Mouse (Mus musculus) forebrain, postnatal 0 days (tissue): ENCODE results near the gene Rab3d. TPM values are rescaled to one million over a fixed set of nuclear protein-coding genes. Genes with fewer than 3 reads are reported as not detected.

Source experiments
- ATAC-seq: fragments of 200-750 bp; cut with Nextera tagmentation; 2 replicates; pipeline ENCODE4 v1.8.0; 2017; ENCODE audit warnings: mild to moderate bottlenecking, moderate library complexity
- DNase-seq: peaks from one replicate; pipeline ENCODE4 v3.0.0-alpha.2; 2015
- H3K27ac ChIP-seq: fragments of 300-500 bp; sonication (generic); 2 replicates; pipeline ENCODE4 v1.5.1; 2014; ENCODE audit warnings: low read depth, mild to moderate bottlenecking, antibody characterized with exemption, low read length, moderate library complexity, mixed read lengths
- H3K27me3 ChIP-seq: fragments of 300-500 bp; sonication (generic); 2 replicates; pipeline ENCODE4 v1.6.1; 2014; ENCODE audit warnings: mild to moderate bottlenecking, low read length, mixed read lengths; ENCODE audit not compliant: insufficient read depth
- H3K36me3 ChIP-seq: fragments of 300-500 bp; sonication (generic); 2 replicates; pipeline ENCODE4 v1.6.1; 2014; ENCODE audit warnings: mild to moderate bottlenecking, moderate library complexity; ENCODE audit not compliant: insufficient read depth
- H3K4me1 ChIP-seq: fragments of 300-500 bp; sonication (generic); 2 replicates; pipeline ENCODE4 v1.6.1; 2014; ENCODE audit warnings: antibody characterized with exemption; ENCODE audit not compliant: insufficient read depth
- H3K4me2 ChIP-seq: fragments of 300-500 bp; sonication (generic); 2 replicates; pipeline ENCODE4 v1.6.1; 2014; ENCODE audit warnings: low read depth, mild to moderate bottlenecking, moderate library complexity
- H3K4me3 ChIP-seq: fragments of 300-500 bp; sonication (generic); 2 replicates; pipeline ENCODE4 v1.5.1; 2014; ENCODE audit warnings: low read depth, low read length, mixed read lengths
- H3K9ac ChIP-seq: fragments of 300-500 bp; sonication (generic); 2 replicates; pipeline ENCODE4 v1.6.1; 2014; ENCODE audit warnings: mild to moderate bottlenecking
- H3K9me3 ChIP-seq: fragments of 300-500 bp; sonication (generic); 2 replicates; pipeline ENCODE4 v1.6.1; 2016; ENCODE audit warnings: low read length
- CTCF ChIP-seq: sonication (generic); IDR thresholded peaks from 2 replicates; pipeline ENCODE4 v1.5.1; 2016; ENCODE audit warnings: antibody characterized with exemption, control low read depth, low read depth
- WGBS: fragments of 180-500 bp; shearing (Covaris S2); extraction: QIAGEN DNeasy Blood & Tissue Kit; methylation state at CpG from one replicate; pipeline ENCODE4 v1.1.7; 2014; 5-methylcytosine and 5-hydroxymethylcytosine counted together
- polyA plus RNA-seq: library from polyadenylated mRNA; unstranded; fragments of >200 nt; fragmentation: Nextera tagmentation; extraction: Ambion mirVana; gene quantifications from 2 replicates; pipeline ENCODE4 v1.2.1, GENCODE M21; 2015
- total RNA-seq: library from RNA; depleted of rRNA; stranded (reverse); fragments of >200 nt; gene quantifications from 2 replicates; pipeline ENCODE4 v1.2.3, GENCODE M21; 2014

Rab3d gene
- total and polyA plus RNA-seq, 2 experiments from 2014 or later, result 26.7 to 28.7 TPM

GRCm38 (mm10) chr9:21951977-21952376, 34.0 kb upstream of the Rab3d start:
- WGBS, result 82% methylated on average over 3 of the region's 3 CpGs
- DNase-seq (no peak), ATAC-seq (no peak)
- H3K9me3 ChIP-seq, result no peaks in the 10 kb centered on the region
- H3K9ac ChIP-seq, result no peak overlapping the region
- no peak overlapping the region for H3K4me3 ChIP-seq
- H3K27ac ChIP-seq, result no peak overlapping the region
- no peak overlapping the region for H3K4me2 ChIP-seq
- no peaks in the 10 kb centered on the region for H3K27me3 ChIP-seq
- H3K36me3 ChIP-seq, result peaks cover 9% of the 10 kb centered on the region
- H3K4me1 ChIP-seq, result peaks cover 17% of the 10 kb centered on the region
- peak; percentile 62 for TF ChIP-seq CTCF

GRCm38 (mm10) chr9:21950322-21950721, 32.3 kb upstream of the Rab3d start:
- no peak overlapping the region for H3K27ac ChIP-seq
- WGBS, result 21% methylated on average over 11 of the region's 11 CpGs
- H3K9me3 ChIP-seq, result no peaks in the 10 kb centered on the region
- H3K27me3 ChIP-seq, result no peaks in the 10 kb centered on the region
- ATAC-seq, result no peak
- no peak overlapping the region for H3K9ac ChIP-seq
- peaks cover 14% of the 10 kb centered on the region for H3K4me1 ChIP-seq
- no peak for TF ChIP-seq CTCF
- no peak for DNase-seq
- peaks cover 15% of the 10 kb centered on the region for H3K36me3 ChIP-seq
- no peak overlapping the region for H3K4me3 ChIP-seq
- no peak overlapping the region for H3K4me2 ChIP-seq

- ATAC-seq (no peak), DNase-seq (no peak)
- no peaks in the 10 kb centered on the region for H3K27me3 ChIP-seq
- TF ChIP-seq CTCF, result no peak
- peaks cover 20% of the 10 kb centered on the region for H3K36me3 ChIP-seq
- no peaks in the 10 kb centered on the region for H3K9me3 ChIP-seq
- H3K4me2 ChIP-seq, result no peak overlapping the region
- no peak overlapping the region for H3K27ac ChIP-seq
- peaks cover 2% of the 10 kb centered on the region; the same call in 1 of the 2 replicates for H3K4me1 ChIP-seq
- H3K4me3 ChIP-seq, result no peak overlapping the region
- WGBS, result 61% methylated on average over 6 of the region's 6 CpGs
- no peak overlapping the region for H3K9ac ChIP-seq
Observed at GRCm38 (mm10) chr9:21948790-21949189, 30.8 kb upstream of the Rab3d start.

- no peaks in the 10 kb centered on the region for H3K9me3 ChIP-seq
- peaks cover 20% of the 10 kb centered on the region for H3K36me3 ChIP-seq
- no peak overlapping the region for H3K4me2 ChIP-seq
- no peak for TF ChIP-seq CTCF
- H3K9ac ChIP-seq, result no peak overlapping the region
- no peak overlapping the region for H3K4me3 ChIP-seq
- no peak for DNase-seq
- 70% methylated on average over 8 of the region's 8 CpGs for whole genome bisulfite sequencing
- H3K4me1 ChIP-seq, result no peaks in the 10 kb centered on the region
- ATAC-seq, result no peak
- H3K27ac ChIP-seq, result no peak overlapping the region
- no peaks in the 10 kb centered on the region for H3K27me3 ChIP-seq
Observed at GRCm38 (mm10) chr9:21948146-21948545, 30.2 kb upstream of the Rab3d start.

- H3K9me3 ChIP-seq, result no peaks in the 10 kb centered on the region
- no peak overlapping the region for H3K9ac ChIP-seq
- H3K27ac ChIP-seq, result no peak overlapping the region
- H3K4me3 ChIP-seq, result no peak overlapping the region
- H3K4me1 ChIP-seq, result no peaks in the 10 kb centered on the region
- DNase-seq (no peak), ATAC-seq (no peak; the same call in 1 of the 2 replicates)
- no peak for TF ChIP-seq CTCF
- 12% methylated on average over 27 of the region's 28 CpGs for WGBS
- H3K27me3 ChIP-seq, result no peaks in the 10 kb centered on the region
- peaks cover 20% of the 10 kb centered on the region for H3K36me3 ChIP-seq
- no peak overlapping the region for H3K4me2 ChIP-seq
Observed at GRCm38 (mm10) chr9:21947540-21948130, 29.6 kb upstream of the Rab3d start.

- Histone ChIP-seq H3K4me3 (no peak overlapping the region), H3K4me2 (no peak overlapping the region), H3K27me3 (no peaks in the 10 kb centered on the region), H3K9me3 (no peaks in the 10 kb centered on the region), H3K36me3 (peaks cover 39% of the 10 kb centered on the region), H3K27ac (no peak overlapping the region), H3K9ac (no peak overlapping the region), H3K4me1 (no peaks in the 10 kb centered on the region)
- TF ChIP-seq CTCF, result no peak
- no peak for DNase-seq
- 29% methylated on average over 23 of the region's 23 CpGs for WGBS
- no peak for ATAC-seq
Observed at GRCm38 (mm10) chr9:21944267-21944666, 26.3 kb upstream of the Rab3d start.

- H3K27me3 ChIP-seq, result no peaks in the 10 kb centered on the region
- peaks cover 42% of the 10 kb centered on the region for H3K36me3 ChIP-seq
- no peak for TF ChIP-seq CTCF
- H3K27ac ChIP-seq, result no peak overlapping the region
- no peak overlapping the region for H3K9ac ChIP-seq
- H3K4me3 ChIP-seq, result no peak overlapping the region
- H3K4me2 ChIP-seq, result no peak overlapping the region
- DNase-seq, result no peak
- 64% methylated on average over 12 of the region's 12 CpGs for WGBS
- no peak for ATAC-seq
- H3K9me3 ChIP-seq, result no peaks in the 10 kb centered on the region
- no peaks in the 10 kb centered on the region for H3K4me1 ChIP-seq
Observed at GRCm38 (mm10) chr9:21943638-21944037, 25.6 kb upstream of the Rab3d start.

GRCm38 (mm10) chr9:21943046-21943445, 25.1 kb upstream of the Rab3d start:
- no peaks in the 10 kb centered on the region for H3K27me3 ChIP-seq
- peaks cover 5% of the 10 kb centered on the region; the same call in 1 of the 2 replicates for H3K4me1 ChIP-seq
- DNase-seq (no peak), ATAC-seq (no peak)
- no peaks in the 10 kb centered on the region for H3K9me3 ChIP-seq
- H3K4me3 ChIP-seq, result no peak overlapping the region
- no peak overlapping the region for H3K4me2 ChIP-seq
- 85% methylated on average over 12 of the region's 12 CpGs for WGBS
- TF ChIP-seq CTCF, result no peak
- no peak overlapping the region for H3K27ac ChIP-seq
- H3K36me3 ChIP-seq, result peaks cover 40% of the 10 kb centered on the region
- no peak overlapping the region for H3K9ac ChIP-seq
